Mouse (Mus musculus): ENCODE measurements around the gene Ssty1. TPM values are rescaled to one million over a fixed set of nuclear protein-coding genes. Genes with fewer than 3 reads are reported as not detected.
"Not testable (repeated sequence)": the region's sequence is repeated elsewhere in the genome, so short reads cannot be mapped to it uniquely, and the experiment has no call there.

Gene Ssty1
- polyA plus RNA-seq (2015; fragmentation: Nextera tagmentation; extraction: Ambion mirVana) = not detected in 2 replicates

GRCm38 (mm10) chrY:18088816-18089215 is at the start of gene Ssty1:
Gene Ssty1, plus strand, starts transcription at chrY:18089116.
- H3K4me2 ChIP-seq (replicated peaks; ENCODE audit: low read depth, low read length); H3K36me3 ChIP-seq (ENCODE audit: insufficient read depth, low read length); H3K27ac ChIP-seq (ENCODE audit: low read length); ATAC-seq; DNase-seq (ENCODE audit: low spot score); H3K4me3 ChIP-seq (ENCODE audit: low read depth, low read length); H3K9me3 ChIP-seq (ENCODE audit: low read length); H3K4me1 ChIP-seq (ENCODE audit: insufficient read depth, low read depth, low read length); H3K9ac ChIP-seq (replicated peaks; ENCODE audit: low read depth); H3K27me3 ChIP-seq (replicated peaks; ENCODE audit: insufficient read depth, low read length): not testable (repeated sequence)

- not testable (repeated sequence) for H3K4me2 ChIP-seq (replicated peaks; ENCODE audit: low read depth, low read length); H3K9me3 ChIP-seq (ENCODE audit: low read length); H3K27me3 ChIP-seq (replicated peaks; ENCODE audit: insufficient read depth, low read length); H3K36me3 ChIP-seq (ENCODE audit: insufficient read depth, low read length); ATAC-seq; H3K9ac ChIP-seq (replicated peaks; ENCODE audit: low read depth); DNase-seq (ENCODE audit: low spot score); H3K4me1 ChIP-seq (ENCODE audit: insufficient read depth, low read depth, low read length); H3K4me3 ChIP-seq (ENCODE audit: low read depth, low read length); H3K27ac ChIP-seq (ENCODE audit: low read length)
- no CpG with 5 or more reads among the region's 3 CpGs for WGBS
Measured at GRCm38 (mm10) chrY:18061712-18062111, 27.2 kb upstream of the Ssty1 start, which contains the start of gene Gm21764. Gene Gm21764, minus strand, starts transcription at chrY:18061812.

Other genes starting within 250 kb of the Ssty1 start
- gene Gm21904, start 242.8 kb upstream of the Ssty1 start, polyA plus RNA-seq (2015; fragmentation: Nextera tagmentation; extraction: Ambion mirVana) = not detected in 2 replicates
- gene Gm20772, start 214.4 kb upstream of the Ssty1 start, polyA plus RNA-seq (2015; fragmentation: Nextera tagmentation; extraction: Ambion mirVana) = not detected in 2 replicates
- gene Gm20831, start 214.4 kb upstream of the Ssty1 start, polyA plus RNA-seq (2015; fragmentation: Nextera tagmentation; extraction: Ambion mirVana) = not detected in 2 replicates
- not detected in 2 replicates for gene Srsy, start 151.8 kb upstream of the Ssty1 start, polyA plus RNA-seq (2015; fragmentation: Nextera tagmentation; extraction: Ambion mirVana)
- not detected in 2 replicates for gene Gm21764, start 27.3 kb upstream of the Ssty1 start, polyA plus RNA-seq (2015; fragmentation: Nextera tagmentation; extraction: Ambion mirVana)

All from lung, postnatal 0 days (tissue).